Mouse (Mus musculus): ENCODE results near the gene Cpne9. TPM values are rescaled to one million over a fixed set of nuclear protein-coding genes. Genes with fewer than 3 reads are reported as not detected.
A peak's percentile ranks its signal among the peaks of the same experiment; 100 is the strongest.

The Cpne9 gene
- total RNA-seq, 2 experiments from 2014 or later: not detected

DNA sequence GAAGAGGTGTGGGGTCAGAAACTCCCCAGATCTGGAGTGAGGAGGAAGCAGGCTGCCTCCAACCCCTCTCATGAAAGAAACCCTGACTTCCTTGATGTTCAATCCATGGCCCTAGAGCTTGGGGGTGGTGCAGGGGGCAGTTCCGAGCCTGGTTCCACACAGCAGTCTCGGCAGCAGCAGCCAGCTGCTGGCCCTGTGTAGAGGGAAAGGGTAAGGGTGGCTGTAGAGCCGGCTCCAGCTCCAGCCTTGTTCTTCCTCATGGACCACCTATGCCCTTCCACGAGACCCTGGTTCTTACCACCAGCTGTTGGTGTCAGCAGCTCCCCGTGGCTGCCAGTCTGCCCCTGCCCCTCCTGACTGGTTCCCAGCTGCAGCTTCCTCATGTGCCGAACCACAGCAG, 52.1 kb downstream of the Cpne9 start:
- intact Hi-C loops (cut with DNase I): loop anchor here (2.0 kb wide), 1 partner anchor 43 kb away; the partner anchor contains the start of gene Tada3
- no peak for DNase-seq

DNA sequence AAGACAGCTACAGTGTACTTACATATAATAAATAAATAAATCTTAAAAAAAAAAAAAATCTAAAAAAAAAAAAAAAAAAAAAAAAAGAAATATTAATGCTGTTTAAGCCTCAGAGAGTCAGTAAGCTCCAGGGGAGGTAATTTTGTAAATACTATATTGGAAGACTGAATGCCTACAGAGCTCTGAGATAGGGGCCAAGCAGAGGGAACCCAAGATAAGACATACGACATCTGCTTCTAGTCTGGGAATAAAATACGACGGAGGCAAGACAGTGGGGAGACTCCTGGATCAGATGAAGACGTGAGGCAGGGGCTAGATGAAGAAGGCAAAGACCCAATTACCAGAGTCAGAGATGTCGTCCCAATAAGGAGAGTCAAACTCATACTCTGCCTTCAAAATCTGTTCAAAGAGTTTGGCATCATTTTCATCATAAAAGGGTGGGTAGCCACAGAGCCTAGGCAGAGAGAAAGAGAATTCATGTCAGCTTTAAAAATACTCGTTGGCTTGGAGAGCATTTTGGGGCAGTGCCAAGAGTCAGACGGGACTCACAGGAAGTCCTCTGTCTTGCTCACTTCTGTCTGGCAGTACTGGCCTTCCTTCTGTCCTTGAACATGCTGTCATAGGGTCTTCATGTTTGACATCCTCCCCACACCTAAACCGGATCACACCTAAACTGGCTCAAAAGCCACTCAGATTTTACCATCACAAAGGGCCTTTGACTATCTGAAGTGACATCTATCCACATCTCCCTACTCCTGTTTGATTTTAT, 54.9 kb downstream of the Cpne9 start:
- intact Hi-C loops (cut with DNase I): no loop called here
- DNase-seq: peak; percentile 62 to 64

DNA sequence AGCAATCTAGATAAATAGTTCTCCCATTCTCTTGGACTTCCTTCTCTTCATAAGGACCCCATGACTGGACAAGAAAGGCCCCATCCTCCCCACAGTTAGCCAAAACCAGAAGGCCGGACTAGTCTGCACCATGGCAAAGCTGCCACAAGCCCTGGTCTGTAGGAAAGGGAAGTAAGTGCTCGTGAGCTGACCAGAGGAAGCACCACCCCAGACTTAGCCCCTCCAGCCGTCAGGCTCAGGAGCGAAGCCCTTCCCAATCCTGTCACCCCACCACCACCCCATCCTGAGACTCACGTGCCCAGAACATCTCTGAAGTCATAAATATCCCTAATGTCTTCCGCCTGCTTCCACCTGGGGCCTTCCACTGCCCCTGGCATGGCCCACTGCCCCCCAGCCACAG, 59.5 kb downstream of the Cpne9 start:
- no peak for DNase-seq
- intact Hi-C loops (cut with DNase I): loop anchor here (5.0 kb wide), 1 partner anchor 126 kb away; no protein-coding TSS in a partner anchor

- intact Hi-C loops (cut with DNase I): loop anchor here (5.0 kb wide), 1 partner anchor 125 kb away; no protein-coding TSS in a partner anchor
Measured at GRCm38 (mm10) chr6:113342297-113342696, 60.2 kb downstream of the Cpne9 start.

DNA sequence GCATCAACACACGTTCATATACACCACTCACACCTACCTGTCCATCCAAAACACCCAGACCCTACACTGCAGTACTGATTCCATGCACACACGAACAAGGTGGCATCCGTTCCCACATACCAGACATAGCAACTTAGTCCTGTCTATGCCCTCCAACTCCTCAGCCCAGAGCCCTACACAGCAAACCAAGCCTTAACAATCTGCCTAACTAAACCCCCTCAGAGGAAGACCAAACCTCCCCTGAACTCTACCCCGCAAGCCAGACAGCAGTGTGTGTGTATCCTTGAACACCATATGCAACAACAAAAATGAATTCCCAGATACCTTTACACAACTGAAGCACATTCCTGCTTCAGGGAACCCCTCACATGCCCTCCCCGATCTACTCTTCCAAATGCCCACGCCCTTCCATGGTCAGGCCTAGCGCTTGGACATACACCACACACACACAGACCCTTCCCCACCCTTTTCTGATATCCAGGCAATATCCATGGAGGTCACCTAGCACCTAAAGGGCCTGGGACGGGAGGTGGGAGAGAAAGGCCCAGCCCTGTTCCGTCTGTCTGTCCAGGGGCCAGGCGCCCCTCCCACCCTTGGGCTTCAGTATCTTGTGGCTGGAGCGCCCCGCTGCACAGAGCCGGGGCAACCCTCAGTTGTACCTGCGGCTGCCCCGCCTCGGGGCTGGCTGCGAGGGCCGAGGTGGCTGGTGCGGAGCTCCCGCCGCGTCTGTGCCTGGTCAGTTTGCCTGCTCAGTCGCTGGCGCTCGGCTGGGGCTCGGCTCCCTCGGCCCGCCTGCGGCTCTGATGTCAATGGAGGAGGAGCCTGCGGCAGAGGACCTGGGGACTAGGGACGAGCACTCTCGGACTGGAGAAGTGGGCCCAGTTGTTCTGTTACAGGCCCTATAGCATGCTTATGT, 61.3 kb downstream of the Cpne9 start, which contains the start of gene Camk1:
Camk1 (minus strand) TSS at position 808 of the 916 bp plus-strand sequence.
- intact Hi-C loops (cut with DNase I): loop anchor here (5.0 kb wide), 1 partner anchor 124 kb away; no protein-coding TSS in a partner anchor
- peak; percentile 85 to 89 for DNase-seq

More at GRCm38 (mm10) chr6:113342297-113342696, 60.2 kb downstream of the Cpne9 start:
- no peak for DNase-seq

DNA sequence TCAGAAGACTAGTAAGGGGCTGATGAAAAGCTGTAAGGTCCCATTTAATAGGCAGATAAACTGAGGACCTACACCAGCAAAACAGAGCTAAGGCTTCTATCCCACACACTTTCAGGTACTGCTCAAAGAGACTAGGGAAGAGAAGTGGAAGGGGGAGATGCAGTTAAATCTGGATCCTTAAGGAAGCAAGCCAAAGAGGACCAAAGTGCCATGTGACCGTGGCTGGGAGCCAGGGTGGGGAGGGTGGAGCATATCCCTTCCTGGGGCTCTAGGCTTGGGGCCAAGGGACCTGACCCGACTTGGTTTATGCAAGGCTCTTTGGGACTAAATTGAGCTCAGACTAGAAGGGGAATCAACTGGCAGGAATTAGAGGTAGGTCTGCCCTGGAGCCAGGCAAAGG, 62.2 kb downstream of the Cpne9 start:
- DNase-seq: peak; percentile 84 to 86
- intact Hi-C loops (cut with DNase I): loop anchor here (5.0 kb wide), 1 partner anchor 123 kb away; no protein-coding TSS in a partner anchor

DNA sequence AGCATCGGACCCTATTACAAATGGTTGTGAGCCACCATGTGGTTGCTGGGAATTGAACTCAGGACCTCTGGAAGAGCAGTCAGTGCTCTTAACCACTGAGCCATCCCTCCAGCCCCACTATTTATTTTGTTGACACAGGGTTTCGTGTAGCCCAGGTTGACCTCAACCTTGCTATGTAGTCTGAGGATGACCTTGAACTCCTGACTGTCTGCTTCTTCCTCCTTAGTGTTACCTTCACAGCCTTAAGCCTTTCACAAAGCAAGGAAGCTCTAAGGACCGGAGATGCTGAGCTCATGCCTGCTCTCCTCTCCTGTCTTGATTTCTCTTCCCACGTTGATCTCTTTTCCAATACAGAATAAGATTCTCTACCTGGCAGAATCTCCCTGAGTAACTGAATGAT, 64.8 kb downstream of the Cpne9 start:
- no peak for DNase-seq

GRCm38 (mm10) chr6:113350538-113350937, 68.4 kb downstream of the Cpne9 start:
- intact Hi-C loops (cut with DNase I): no loop called here
- no peak for DNase-seq

More for the DNA sequence above, 64.8 kb downstream of the Cpne9 start:
- intact Hi-C loops (cut with DNase I): no loop called here

GRCm38 (mm10) chr6:113351161-113351560, 69.1 kb downstream of the Cpne9 start:
- intact Hi-C loops (cut with DNase I): no loop called here
- DNase-seq: no peak

- no peak for DNase-seq
- intact Hi-C loops (cut with DNase I): no loop called here
Measured at GRCm38 (mm10) chr6:113351653-113352052, 69.5 kb downstream of the Cpne9 start.

- intact Hi-C loops (cut with DNase I): no loop called here
- DNase-seq: no peak
Measured at GRCm38 (mm10) chr6:113352820-113353219, 70.7 kb downstream of the Cpne9 start.

GRCm38 (mm10) chr6:113353696-113354095, 71.6 kb downstream of the Cpne9 start:
- intact Hi-C loops (cut with DNase I): no loop called here
- no peak for DNase-seq

Other genes with a start within 250 kb of the Cpne9 start
- gene Thumpd3, start 236.1 kb upstream of the Cpne9 start, total RNA-seq (2021): 10 to 100 TPM; 20.3 to 21.8 TPM
- gene Setd5, start 204.9 kb upstream of the Cpne9 start, total RNA-seq (2021): 10 to 100 TPM; 70.3 to 74.2 TPM
- gene Lhfpl4, start 86.9 kb upstream of the Cpne9 start, total RNA-seq (2021): under 1 TPM; 0.41 to 0.47 TPM
- gene Mtmr14, start 44.5 kb upstream of the Cpne9 start, total RNA-seq (2021): 10 to 100 TPM; 15.5 to 16.1 TPM
- 10 to 100 TPM; 20.1 to 21.8 TPM for gene Brpf1, start 24.8 kb downstream of the Cpne9 start, total RNA-seq (2021)
- 1 to 10 TPM; 7.1 to 7.2 TPM for gene Ogg1, start 44.7 kb downstream of the Cpne9 start, total RNA-seq (2021)
- 10 to 100 TPM; 67.2 to 76.7 TPM for gene Camk1, start 61.7 kb downstream of the Cpne9 start, total RNA-seq (2021)
- gene Tada3, start 95.6 kb downstream of the Cpne9 start, total RNA-seq (2021): 10 to 100 TPM; 22.0 to 23.5 TPM
- 100 to 1,000 TPM; 124 to 138 TPM for gene Arpc4, start 95.8 kb downstream of the Cpne9 start, total RNA-seq (2021)
- gene Ttll3, start 107.0 kb downstream of the Cpne9 start, total RNA-seq (2021): 1 to 10 TPM in 1 of 2 experiments, under 1 TPM in 1; 0.92 to 2.2 TPM
- gene Rpusd3, start 137.0 kb downstream of the Cpne9 start, total RNA-seq (2021): 10 to 100 TPM in 1 of 2 experiments, 1 to 10 TPM in 1; 8.9 to 14.3 TPM
- gene Cidec, start 153.5 kb downstream of the Cpne9 start, total RNA-seq (2021): 10 to 100 TPM in 1 of 2 experiments, 1 to 10 TPM in 1; 9.6 to 41.2 TPM
- gene Jagn1, start 160.3 kb downstream of the Cpne9 start, total RNA-seq (2021): 10 to 100 TPM; 26.8 to 28.2 TPM
- gene Il17re, start 176.2 kb downstream of the Cpne9 start, total RNA-seq (2021): 1 to 10 TPM; 1.1 to 1.2 TPM
- 10 to 100 TPM in 1 of 2 experiments, 1 to 10 TPM in 1; 8.9 to 11.3 TPM for gene Il17rc, start 189.1 kb downstream of the Cpne9 start, total RNA-seq (2021)
- gene Creld1, start 201.0 kb downstream of the Cpne9 start, total RNA-seq (2021): 10 to 100 TPM; 38.9 to 41.6 TPM
- not detected for gene Prrt3, start 219.6 kb downstream of the Cpne9 start, total RNA-seq (2021)
- gene Emc3, start 249.3 kb downstream of the Cpne9 start, total RNA-seq (2021): 10 to 100 TPM; 62.2 to 64.0 TPM
- gene Fancd2, start 249.4 kb downstream of the Cpne9 start, total RNA-seq (2021): 1 to 10 TPM; 3.0 to 3.6 TPM

Data from heart, postnatal 10 days (tissue).